Mouse (Mus musculus) brain, embryonic 14.5 days (tissue): ENCODE measurements at regions not wholly inside any gene's neighbourhood (a gene's known extent, or its start where the extent isn't known, plus 50 kb on each side); places are given as distances from the start of the nearest gene placed in this dataset.

Experiments
- CTCF ChIP-seq: fragments of 200-500 bp; IDR thresholded peaks from 2 replicates; pipeline ENCODE4 v1.5.1; 2012; ENCODE audit warnings: inconsistent platforms, mild to moderate bottlenecking, moderate library complexity, borderline replicate concordance; ENCODE audit not compliant: insufficient read depth, insufficient read length; ENCODE audit errors: extremely low read depth
- POLR2A ChIP-seq: fragments of 200-500 bp; IDR thresholded peaks from 2 replicates; pipeline ENCODE4 v1.6.1; 2012; ENCODE audit warnings: mild to moderate bottlenecking, inconsistent platforms, borderline replicate concordance; ENCODE audit not compliant: poor library complexity, insufficient read depth, insufficient read length, severe bottlenecking; ENCODE audit errors: extremely low read depth

- TF ChIP-seq POLR2A (no peak), CTCF (no peak)
Observed at GRCm38 (mm10) chr1:90670346-90670745, 67.6 kb downstream of the Cops8 start.
